Mouse (Mus musculus) layer of hippocampus, postnatal 10 days (tissue): ENCODE data around the gene Tmem179b. TPM values are rescaled to one million over a fixed set of nuclear protein-coding genes. Genes with fewer than 3 reads are reported as not detected.
A peak's percentile ranks its signal among the peaks of the same experiment; 100 is the strongest.
"Not testable (repeated sequence)": the region's sequence is repeated elsewhere in the genome, so short reads cannot be mapped to it uniquely, and the experiment has no call there.

Experiments used
- DNase-seq, 2 experiments: peaks; one replicate each; pipeline ENCODE4 v3.0.0; 2021; ENCODE audit warnings: low spot score in 2 of 2
- microRNA-seq, 2 experiments: library from miRNA; unstranded; fragments of <30 nt; microRNA quantifications; one replicate each; pipeline ENCODE4 v1.2.0; 2021
- total RNA-seq, 2 experiments: library from RNA; stranded (reverse); gene quantifications; 2 replicates each; pipeline ENCODE4 v1.2.3; 2021

Tmem179b gene
- total RNA-seq, 2 experiments from 2014 or later, result 7.0 to 9.3 TPM

GRCm38 (mm10) chr19:8735389-8736159 lies 38.7 kb downstream of the Tmem179b start, which contains the start of gene Wdr74:
Wdr74 (plus strand) TSS chr19:8735827.
- DNase-seq, result peak; percentile 92 to 95

- DNase-seq, result no peak
These were observed 39.9 kb downstream of the Tmem179b start for GRCm38 (mm10) chr19:8734334-8734733.

GRCm38 (mm10) chr19:8728335-8729099 lies 45.8 kb downstream of the Tmem179b start:
- DNase-seq, result not testable (repeated sequence)

- no peak for DNase-seq
These were observed 46.7 kb downstream of the Tmem179b start for GRCm38 (mm10) chr19:8727495-8728114.

- no peak for DNase-seq
These were observed 47.5 kb downstream of the Tmem179b start for GRCm38 (mm10) chr19:8726609-8727390.

- no peak for DNase-seq
These were observed 49.1 kb downstream of the Tmem179b start for GRCm38 (mm10) chr19:8725081-8725613.

- DNase-seq, result no peak
These were observed 49.9 kb downstream of the Tmem179b start for GRCm38 (mm10) chr19:8724392-8724791.

GRCm38 (mm10) chr19:8723574-8724346 lies 50.5 kb downstream of the Tmem179b start:
- no peak for DNase-seq

GRCm38 (mm10) chr19:8722907-8723573 lies 51.2 kb downstream of the Tmem179b start, which contains the start of gene Slc3a2:
Slc3a2 (minus strand) TSS chr19:8723369.
- DNase-seq, result peak; percentile 90 to 93

- DNase-seq, result no peak
These were observed 51.7 kb downstream of the Tmem179b start for GRCm38 (mm10) chr19:8722559-8722906.

Small RNA genes lying within 50 kb of the gene (microRNA-seq; reads per million reads assigned to microRNA genes)
- gene Mir6992, result 0 reads per million in 2 experiments

Other genes starting within 250 kb of the Tmem179b start
- gene Slc22a8, start 183.2 kb downstream of the Tmem179b start, total RNA-seq, result 10 to 100 TPM; 20.6 to 21.5 TPM
- 1 to 10 TPM; 3.6 to 4.4 TPM for gene Slc22a6, start 156.4 kb downstream of the Tmem179b start, total RNA-seq
- 100 to 1,000 TPM; 117 to 125 TPM for gene Chrm1, start 110.7 kb downstream of the Tmem179b start, total RNA-seq
- 100 to 1,000 TPM; 198 to 212 TPM for gene Slc3a2, start 51.1 kb downstream of the Tmem179b start, total RNA-seq
- gene Wdr74, start 38.6 kb downstream of the Tmem179b start, total RNA-seq, result 10 to 100 TPM; 52.6 to 53.3 TPM
- gene 1700092M07Rik, start 33.7 kb downstream of the Tmem179b start, total RNA-seq, result 1 to 10 TPM; 1.4 to 1.8 TPM
- 10 to 100 TPM; 61.9 to 64.8 TPM for gene Stx5a, start 33.1 kb downstream of the Tmem179b start, total RNA-seq
- 10 to 100 TPM; 72.7 to 79.7 TPM for gene Nxf1, start 17.4 kb downstream of the Tmem179b start, total RNA-seq
- gene Tmem223, start 3.5 kb downstream of the Tmem179b start, total RNA-seq, result 100 to 1,000 TPM in 1 of 2 experiments, 10 to 100 TPM in 1; 99.9 to 120 TPM
- gene Taf6l, start 11.9 kb upstream of the Tmem179b start, total RNA-seq, result 10 to 100 TPM; 18.2 to 19.0 TPM
- gene Polr2g, start 24.1 kb upstream of the Tmem179b start, total RNA-seq, result 100 to 1,000 TPM; 107 to 109 TPM
- 1 to 10 TPM; 4.2 to 5.2 TPM for gene Zbtb3, start 28.1 kb upstream of the Tmem179b start, total RNA-seq
- 10 to 100 TPM; 27.8 to 34.5 TPM for gene Ttc9c, start 44.9 kb upstream of the Tmem179b start, total RNA-seq
- 100 to 1,000 TPM; 112 to 115 TPM for gene Hnrnpul2, start 45.5 kb upstream of the Tmem179b start, total RNA-seq
- gene AC129217.1, start 55.3 kb upstream of the Tmem179b start, total RNA-seq, result 10 to 100 TPM in 1 of 2 experiments, not detected in 1; 15.9 TPM
- 100 to 1,000 TPM; 105 to 115 TPM for gene Bscl2, start 63.0 kb upstream of the Tmem179b start, total RNA-seq
- 100 to 1,000 TPM; 291 to 295 TPM for gene Gng3, start 64.7 kb upstream of the Tmem179b start, total RNA-seq
- gene Lrrn4cl, start 76.3 kb upstream of the Tmem179b start, total RNA-seq, result under 1 TPM; 0.66 to 0.78 TPM
- 100 to 1,000 TPM; 112 to 116 TPM for gene Ubxn1, start 97.0 kb upstream of the Tmem179b start, total RNA-seq
- 10 to 100 TPM; 32.1 to 37.5 TPM for gene Uqcc3, start 106.5 kb upstream of the Tmem179b start, total RNA-seq
- 1 to 10 TPM; 4.8 to 9.8 TPM for gene Lbhd1, start 109.3 kb upstream of the Tmem179b start, total RNA-seq
- gene Gm49403, start 109.5 kb upstream of the Tmem179b start, total RNA-seq, result not detected
- 10 to 100 TPM; 18.9 to 27.6 TPM for gene 1810009A15Rik, start 114.4 kb upstream of the Tmem179b start, total RNA-seq
- 1 to 10 TPM; 3.8 to 4.6 TPM for gene Gm49416, start 114.5 kb upstream of the Tmem179b start, total RNA-seq
- 10 to 100 TPM; 24.6 to 25.0 TPM for gene Ints5, start 118.5 kb upstream of the Tmem179b start, total RNA-seq
- 100 to 1,000 TPM; 103 to 111 TPM for gene Ganab, start 123.6 kb upstream of the Tmem179b start, total RNA-seq
- 100 to 1,000 TPM; 121 to 130 TPM for gene B3gat3, start 145.9 kb upstream of the Tmem179b start, total RNA-seq
- gene Rom1, start 154.9 kb upstream of the Tmem179b start, total RNA-seq, result 1 to 10 TPM; 2.3 to 2.4 TPM
- gene Eml3, start 155.1 kb upstream of the Tmem179b start, total RNA-seq, result 10 to 100 TPM; 11.0 to 11.9 TPM
- 10 to 100 TPM; 60.6 to 67.9 TPM for gene Mta2, start 167.4 kb upstream of the Tmem179b start, total RNA-seq
- gene Tut1, start 179.4 kb upstream of the Tmem179b start, total RNA-seq, result 10 to 100 TPM; 15.6 to 16.2 TPM
- 100 to 1,000 TPM; 283 to 287 TPM for gene Eef1g, start 192.6 kb upstream of the Tmem179b start, total RNA-seq
- gene Ahnak, start 214.8 kb upstream of the Tmem179b start, total RNA-seq, result 10 to 100 TPM; 17.2 to 18.5 TPM